Mouse (Mus musculus) heart, postnatal 0 days (tissue): ENCODE results near the gene Ksr1. TPM values are rescaled to one million over a fixed set of nuclear protein-coding genes. Genes with fewer than 3 reads are reported as not detected.

Experiments used
- ATAC-seq: fragments of 200-750 bp; cut with Nextera tagmentation; 2 replicates; pipeline ENCODE4 v1.8.0; 2017; ENCODE audit warnings: low read depth, moderate number of reproducible peaks, moderate library complexity; ENCODE audit not compliant: insufficient read depth
- DNase-seq: peaks from one replicate; pipeline ENCODE4 v3.0.0-alpha.2; 2016; ENCODE audit warnings: low spot score
- H3K27ac ChIP-seq: fragments of 300-500 bp; sonication (generic); 2 replicates; pipeline ENCODE4 v1.5.1; 2014; ENCODE audit warnings: low read depth, mild to moderate bottlenecking
- H3K27me3 ChIP-seq: fragments of 300-500 bp; sonication (generic); 2 replicates; pipeline ENCODE4 v1.6.1; 2014; ENCODE audit warnings: low read length, mixed read lengths; ENCODE audit not compliant: control insufficient read depth, insufficient read depth
- H3K36me3 ChIP-seq: fragments of 300-500 bp; sonication (generic); replicated peaks from 2 replicates; pipeline ENCODE4 v1.6.1; 2014; ENCODE audit warnings: low read length, mixed read lengths; ENCODE audit not compliant: control insufficient read depth, insufficient read depth
- H3K4me1 ChIP-seq: fragments of 300-500 bp; sonication (generic); 2 replicates; pipeline ENCODE4 v1.6.1; 2014; ENCODE audit warnings: antibody characterized with exemption; ENCODE audit not compliant: control insufficient read depth, insufficient read depth
- H3K4me2 ChIP-seq: fragments of 300-500 bp; sonication (generic); 2 replicates; pipeline ENCODE4 v1.6.1; 2014; ENCODE audit warnings: low read depth, mild to moderate bottlenecking, low read length, moderate library complexity
- H3K4me3 ChIP-seq: fragments of 300-500 bp; sonication (generic); 2 replicates; pipeline ENCODE4 v1.5.1; 2014; ENCODE audit warnings: low read depth, low read length
- H3K9ac ChIP-seq: fragments of 300-500 bp; sonication (generic); replicated peaks from 2 replicates; pipeline ENCODE4 v1.6.1; 2014; ENCODE audit warnings: low read depth, low read length, mixed read lengths
- H3K9me3 ChIP-seq: fragments of 300-500 bp; sonication (generic); replicated peaks from 2 replicates; pipeline ENCODE4 v1.6.1; 2016; ENCODE audit warnings: low read length; ENCODE audit not compliant: control insufficient read depth
- CTCF ChIP-seq: IDR thresholded peaks from 2 replicates; pipeline ENCODE4 v1.5.1; 2016; ENCODE audit warnings: antibody characterized with exemption, control low read depth, low read depth
- EP300 ChIP-seq: IDR thresholded peaks from 2 replicates; pipeline ENCODE4 v1.6.1; 2016; ENCODE audit warnings: antibody characterized with exemption, low read depth
- WGBS: fragments of 180-500 bp; shearing (Covaris S2); extraction: QIAGEN DNeasy Blood & Tissue Kit; methylation state at CpG from one replicate; pipeline ENCODE4 v1.1.7; 2014; 5-methylcytosine and 5-hydroxymethylcytosine counted together
- polyA plus RNA-seq: library from polyadenylated mRNA; unstranded; fragments of >200 nt; fragmentation: Nextera tagmentation; extraction: Ambion mirVana; gene quantifications from 2 replicates; pipeline ENCODE4 v1.2.1, GENCODE M21; 2015
- total RNA-seq: library from RNA; depleted of rRNA; stranded (reverse); fragments of >200 nt; gene quantifications from 2 replicates; pipeline ENCODE4 v1.2.3, GENCODE M21; 2014; ENCODE audit warnings: low replicate concordance

Ksr1 gene
- total and polyA plus RNA-seq, 2 experiments from 2014 or later: 1.5 to 15.2 TPM

DNA sequence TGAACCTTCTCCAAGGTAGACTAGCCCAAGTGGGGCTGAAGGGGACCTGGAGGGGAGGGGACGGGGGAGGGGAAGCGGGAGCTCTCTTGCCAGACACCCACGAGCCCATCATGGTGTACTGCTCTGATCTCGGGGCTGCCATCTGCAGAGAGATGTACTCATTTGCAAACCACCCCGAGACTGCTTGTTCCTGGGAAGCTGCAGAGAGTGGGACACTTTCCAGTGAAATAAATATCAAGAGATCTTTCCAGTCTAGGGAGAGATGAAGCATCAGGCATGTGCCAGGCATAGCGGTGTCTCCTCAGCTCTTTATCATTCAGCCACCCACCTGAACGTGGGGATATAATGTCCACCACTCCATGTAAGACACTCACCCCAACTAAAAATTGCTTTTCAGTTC, 25.8 kb upstream of the Ksr1 start:
- WGBS: 78% methylated on average over 7 of the region's 7 CpGs
- no peak for TF ChIP-seq EP300
- TF ChIP-seq CTCF: no peak
- Histone ChIP-seq H3K27me3 (no peaks in the 10 kb centered on the region), H3K36me3 (no peaks in the 10 kb centered on the region), H3K4me3 (no peak overlapping the region), H3K27ac (no peak overlapping the region), H3K4me2 (no peak overlapping the region), H3K4me1 (no peaks in the 10 kb centered on the region), H3K9ac (no peak overlapping the region), H3K9me3 (no peaks in the 10 kb centered on the region)
- no peak for DNase-seq
- no peak for ATAC-seq

DNA sequence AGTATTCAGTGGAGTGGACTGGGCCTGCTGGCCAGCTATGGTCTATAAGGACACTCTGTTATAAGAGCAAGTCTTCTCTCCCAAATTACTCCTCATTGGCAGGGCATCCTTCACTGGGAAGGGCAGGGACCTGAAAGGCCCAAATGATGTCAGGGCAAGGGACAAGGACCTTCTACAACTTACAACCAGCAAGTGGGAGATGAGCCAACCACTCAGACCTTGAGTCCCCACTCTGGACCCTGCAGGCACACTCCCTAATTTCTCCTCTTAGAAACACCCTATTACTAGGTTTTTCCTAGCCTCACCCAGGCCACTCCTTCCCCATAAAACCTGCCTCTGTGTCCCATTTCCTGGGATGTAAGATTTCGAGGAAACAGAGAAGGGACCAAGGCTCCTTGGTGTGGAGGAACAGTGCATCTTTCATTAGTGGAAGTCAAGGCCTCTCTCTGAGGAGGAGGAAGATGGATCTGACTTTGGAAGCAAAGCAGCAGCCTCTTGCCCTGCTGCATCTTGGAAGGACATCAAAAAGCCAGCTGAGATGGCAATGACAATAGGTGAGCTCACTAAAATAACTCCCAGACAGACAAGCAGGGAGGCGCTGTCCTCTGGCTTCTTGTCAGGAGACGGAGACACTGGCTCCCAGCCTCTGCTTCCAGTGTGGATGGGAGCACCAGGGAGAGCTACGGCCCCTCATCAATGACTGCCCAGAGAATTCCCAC, 20.5 kb upstream of the Ksr1 start:
- Histone ChIP-seq H3K27me3 (no peaks in the 10 kb centered on the region), H3K4me3 (no peak overlapping the region), H3K4me2 (no peak overlapping the region), H3K9me3 (no peaks in the 10 kb centered on the region), H3K27ac (no peak overlapping the region), H3K9ac (no peak overlapping the region), H3K36me3 (no peaks in the 10 kb centered on the region), H3K4me1 (no peaks in the 10 kb centered on the region)
- DNase-seq (no peak), ATAC-seq (no peak)
- WGBS: 68% methylated on average over 4 of the region's 4 CpGs
- TF ChIP-seq EP300 (no peak), CTCF (no peak)

DNA sequence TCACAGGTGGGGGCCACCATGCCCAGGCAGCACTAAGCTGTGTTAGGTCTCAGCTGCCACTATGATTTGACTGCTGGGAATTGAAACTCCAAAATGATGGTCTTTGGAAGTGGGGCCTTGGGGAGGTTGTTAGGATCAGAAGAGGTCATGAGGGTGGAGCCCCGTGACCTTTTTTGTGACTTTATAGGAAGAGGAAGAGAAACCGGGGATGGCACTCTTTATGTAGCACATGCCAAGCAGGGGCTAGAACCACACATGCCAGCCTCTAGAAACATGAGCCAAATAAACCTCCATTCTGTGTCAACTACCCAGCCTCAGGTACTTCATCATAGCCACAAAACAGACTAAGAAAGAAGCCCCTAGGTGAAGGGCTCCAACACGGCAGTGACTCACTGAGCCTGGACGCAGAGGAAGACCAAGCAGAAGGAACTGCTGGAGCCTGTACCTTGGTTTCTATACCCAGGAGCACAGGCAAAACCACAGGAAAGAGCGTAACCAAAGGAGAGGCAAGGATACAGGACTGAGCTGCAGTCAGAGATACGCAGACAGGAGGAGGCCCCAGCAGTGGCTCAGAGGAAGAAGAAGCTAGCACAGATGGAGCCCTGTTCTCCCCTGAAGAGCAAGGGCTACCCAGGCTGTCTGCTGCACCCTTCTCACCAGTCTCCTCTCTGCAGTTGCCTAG, 15.0 kb upstream of the Ksr1 start:
- Histone ChIP-seq H3K4me1 (no peaks in the 10 kb centered on the region), H3K4me2 (no peak overlapping the region), H3K27ac (no peak overlapping the region), H3K27me3 (no peaks in the 10 kb centered on the region), H3K4me3 (no peak overlapping the region), H3K9ac (no peak overlapping the region), H3K36me3 (no peaks in the 10 kb centered on the region), H3K9me3 (no peaks in the 10 kb centered on the region)
- no peak for DNase-seq
- 82% methylated on average over 6 of the region's 6 CpGs for WGBS
- TF ChIP-seq CTCF (no peak), EP300 (no peak)
- no peak for ATAC-seq

DNA sequence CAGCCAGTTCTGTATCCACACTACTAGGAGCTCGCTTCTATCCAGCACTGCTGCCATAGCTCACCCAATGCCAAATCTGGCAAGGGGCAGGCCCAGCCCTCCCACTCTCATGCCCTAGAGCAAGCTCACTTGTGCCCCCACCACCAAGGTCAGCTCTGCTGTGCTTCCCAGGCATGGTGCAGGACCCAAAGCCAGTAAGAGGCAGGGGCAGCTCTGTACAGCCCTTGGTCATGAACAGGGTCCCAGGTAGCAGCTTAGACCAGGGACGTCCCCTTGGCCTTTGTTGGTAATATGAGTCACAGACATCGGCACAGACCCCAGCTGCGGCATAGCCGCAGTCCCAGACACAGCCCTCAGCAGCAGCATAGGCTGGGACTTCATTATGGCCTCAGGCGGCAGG, 13.9 kb upstream of the Ksr1 start:
- H3K36me3 ChIP-seq: no peaks in the 10 kb centered on the region
- H3K4me1 ChIP-seq: no peaks in the 10 kb centered on the region
- DNase-seq: no peak
- ATAC-seq: no peak
- no peak overlapping the region for H3K4me3 ChIP-seq
- no peak overlapping the region for H3K27ac ChIP-seq
- H3K4me2 ChIP-seq: no peak overlapping the region
- H3K9me3 ChIP-seq: no peaks in the 10 kb centered on the region
- no peak overlapping the region for H3K9ac ChIP-seq
- TF ChIP-seq CTCF (no peak), EP300 (no peak)
- 85% methylated on average over 6 of the region's 6 CpGs for WGBS
- H3K27me3 ChIP-seq: no peaks in the 10 kb centered on the region

DNA sequence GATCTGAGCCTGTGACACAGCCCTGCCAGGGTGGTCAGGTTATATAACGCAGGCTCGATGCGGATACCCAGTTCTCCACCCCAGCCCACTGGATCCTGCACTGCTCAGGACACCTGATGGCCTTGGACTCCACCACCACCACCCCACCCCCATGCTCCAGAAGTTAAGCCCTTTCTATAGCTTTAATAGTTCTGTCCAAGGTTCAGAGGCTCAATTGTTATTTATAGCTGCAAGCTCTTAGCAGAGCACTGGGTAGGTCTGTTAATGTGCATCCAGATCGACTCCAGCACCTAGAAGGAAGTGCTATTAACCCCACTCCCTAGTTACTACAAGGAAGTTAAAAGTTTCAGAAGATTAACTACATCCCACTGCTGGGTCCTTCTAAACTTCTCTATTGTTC, 11.5 kb upstream of the Ksr1 start:
- 57% methylated on average over 4 of the region's 4 CpGs for WGBS

More for the DNA sequence above, 11.5 kb upstream of the Ksr1 start:
- Histone ChIP-seq H3K36me3 (no peaks in the 10 kb centered on the region), H3K9ac (no peak overlapping the region), H3K4me1 (no peaks in the 10 kb centered on the region), H3K4me2 (no peak overlapping the region), H3K9me3 (no peaks in the 10 kb centered on the region), H3K27ac (no peak overlapping the region), H3K27me3 (no peaks in the 10 kb centered on the region), H3K4me3 (no peak overlapping the region)
- TF ChIP-seq EP300 (no peak), CTCF (no peak)
- ATAC-seq (no peak; the same call in 1 of the 2 replicates), DNase-seq (no peak)
